23 mouse cellular contexts compared by ENCODE assay signal in genomic region chr7:110262661-110263060, GRCm38 (mm10). TPM values are rescaled to one million over a fixed set of nuclear protein-coding genes. Genes with fewer than 3 reads are reported as not detected.
DNase-seq lines count a peak whose midpoint lies in the region; ATAC-seq and TF ChIP-seq lines count a peak whose summit lies in the region.
"Had no signal": no experiment of that assay in that cellular context is flagged by ENCODE, and none has a peak within 500 bp of the region (broad histone marks: within the 10 kb centered on the region; RNA-seq: fewer than 3 reads in every experiment).

No protein-coding gene starts in this region.

- no peak for TF ChIP-seq RAD21 in CH12.LX (IDR thresholded peaks at IDR 0.05; ENCODE audit: low read depth, low read length)

- H3K4me3 ChIP-seq in lung, embryonic 15.5 days = no peak overlapping the region
- no peak overlapping the region for H3K4me3 ChIP-seq in lung, adult 2 months (replicated peaks; ENCODE audit: extremely low read depth, low read depth, low read length)
- H3K4me3 ChIP-seq in CH12.LX (replicated peaks in 1 of 3; ENCODE audit: low read depth in 2 of 3, low read length in 2 of 3, poor library complexity in 1 of 3) = no peak overlapping the region
- H3K4me3 ChIP-seq: embryonic facial prominence, embryonic 15.5 days; heart, adult 2 months; heart, embryonic 10.5 days; hindbrain, embryonic 12.5 days; hindbrain, embryonic 15.5 days had no signal

- H3K4me2 ChIP-seq in lung, embryonic 15.5 days = no peak overlapping the region; the same call in 1 of the 2 replicates
- peak overlapping the region; percentile 0; the same call in 1 of the 2 replicates for H3K4me2 ChIP-seq in CH12.LX (ENCODE audit: insufficient read depth, low read depth, poor library complexity, severe bottlenecking)
- H3K4me2 ChIP-seq: embryonic facial prominence, embryonic 15.5 days; hindbrain, embryonic 12.5 days; hindbrain, embryonic 15.5 days had no signal

- 0 out of 2 replicates have a peak, but pooled peaks have one; percentile 8 for ATAC-seq in lung, embryonic 15.5 days (ENCODE audit: borderline replicate concordance, extremely low read depth, low FRiP score, low TSS enrichment)
- ATAC-seq: activated CD4-positive, CD25-positive, alpha-beta regulatory T cell, adult 4 months; CD4-positive, CD25-positive, alpha-beta regulatory T cell, adult 4 months; forebrain, embryonic 14.5 days; forebrain, postnatal 0 days had no signal

- no peak for TF ChIP-seq EP300 in CH12.LX (IDR thresholded peaks at IDR 0.05; ENCODE audit: low read length)

- dilution Hi-C loops in CH12.LX (cut with MboI; ENCODE audit: extremely low pct_ligation_motif_present, extremely low pct_unique_long_range_greater_than_20kb, low sequenced_read_pairs) = no loop called here

- no peak overlapping the region for H3K9ac ChIP-seq in lung, embryonic 15.5 days
- no peak overlapping the region for H3K9ac ChIP-seq in CH12.LX (ENCODE audit: insufficient read depth, low read depth)
- H3K9ac ChIP-seq: embryonic facial prominence, embryonic 15.5 days; forebrain, postnatal 0 days; hindbrain, embryonic 12.5 days; hindbrain, embryonic 15.5 days had no signal

- 30% methylated on average over 1 of the region's 1 CpGs for WGBS in lung, embryonic 15.5 days
- 46% methylated on average over 1 of the region's 1 CpGs for WGBS in lung, adult 2 months

- no peak for TF ChIP-seq CTCF in lung, adult 2 months (IDR thresholded peaks at IDR 0.05; ENCODE audit: insufficient read depth, low read length)
- no peak for TF ChIP-seq CTCF in CH12.LX (conservative IDR thresholded peaks at IDR 0.05 in 1 of 2, IDR thresholded peaks at IDR 0.05 in 1 of 2; ENCODE audit: low read depth in 2 of 2, low read length in 2 of 2)

- DNase-seq in lung, postnatal 10 days = no peak
- peak; percentile 69 for DNase-seq in lung, postnatal 25 days (ENCODE audit: low spot score)
- no peak for DNase-seq in lung, adult 2 months
- no peak for DNase-seq in CH12.LX (ENCODE audit: extremely low read depth)
- DNase-seq in lung, postnatal 36 days = peak; percentile 53
- DNase-seq: adrenal gland, adult 8-10 months; adrenal gland, postnatal 25 days; cerebellum, adult 11-12 months; cerebellum, adult 8-10 months; cerebellum, postnatal 10 days; cerebellum, postnatal 36 days; embryo, embryonic 11 days; forebrain, postnatal 0 days; gastrocnemius, postnatal 25 days; heart, adult 2 months had no signal

- no peaks in the 10 kb centered on the region for H3K9me3 ChIP-seq in lung, embryonic 15.5 days
- H3K9me3 ChIP-seq in CH12.LX (replicated peaks; ENCODE audit: low read length) = no peaks in the 10 kb centered on the region
- H3K9me3 ChIP-seq: embryonic facial prominence, embryonic 15.5 days; heart, embryonic 10.5 days; hindbrain, embryonic 12.5 days; hindbrain, embryonic 15.5 days had no signal

- peaks cover 78% of the 10 kb centered on the region for H3K79me2 ChIP-seq in CH12.LX (replicated peaks; ENCODE audit: control insufficient read depth, extremely low read depth, insufficient read depth, poor library complexity, severe bottlenecking)

- in situ Hi-C loops in CH12.LX (cut with MboI; ENCODE audit: low pct_ligation_motif_present, low pct_unique_long_range_greater_than_20kb, low sequenced_read_pairs) = loop anchor here (10.0 kb wide), 1 partner anchor 98 kb away; no protein-coding TSS in a partner anchor

- H3K4me1 ChIP-seq in lung, embryonic 15.5 days = peaks cover 45% of the 10 kb centered on the region
- H3K4me1 ChIP-seq in lung, adult 2 months (ENCODE audit: control insufficient read depth, insufficient read depth, low read length) = peaks cover 36% of the 10 kb centered on the region
- H3K4me1 ChIP-seq in CH12.LX (ENCODE audit: control insufficient read depth in 1 of 2, insufficient read depth in 2 of 2) = peaks cover 42 to 92% of the 10 kb centered on the region in 2 experiments
- H3K4me1 ChIP-seq: hindbrain, embryonic 12.5 days; hindbrain, embryonic 15.5 days had no signal

- peak overlapping the region; percentile 38 for H3K27ac ChIP-seq in lung, embryonic 15.5 days
- peak overlapping the region; percentile 81 for H3K27ac ChIP-seq in CH12.LX (ENCODE audit: insufficient read depth, low read depth)
- H3K27ac ChIP-seq: embryonic facial prominence, embryonic 15.5 days; heart, adult 2 months; hindbrain, embryonic 12.5 days; hindbrain, embryonic 15.5 days had no signal

- no peaks in the 10 kb centered on the region for H3K36me3 ChIP-seq in lung, embryonic 15.5 days
- H3K36me3 ChIP-seq in CH12.LX (replicated peaks in 1 of 2; ENCODE audit: control insufficient read depth in 1 of 2, insufficient read depth in 1 of 2, low read length in 1 of 2) = peaks cover 45 to 85% of the 10 kb centered on the region in 2 experiments
- H3K36me3 ChIP-seq: hindbrain, embryonic 12.5 days; hindbrain, embryonic 15.5 days had no signal

- TF ChIP-seq POLR2A in lung, adult 2 months (IDR thresholded peaks at IDR 0.05; ENCODE audit: borderline replicate concordance, extremely low read depth, low read depth, low read length) = no peak
- TF ChIP-seq POLR2A in CH12.LX (IDR thresholded peaks at IDR 0.05; ENCODE audit: low read depth, low read length) = no peak

- H3K27me3 ChIP-seq in lung, embryonic 15.5 days = no peaks in the 10 kb centered on the region
- H3K27me3 ChIP-seq in CH12.LX (replicated peaks) = no peaks in the 10 kb centered on the region
- H3K27me3 ChIP-seq: embryonic facial prominence, embryonic 15.5 days; hindbrain, embryonic 12.5 days; hindbrain, embryonic 15.5 days had no signal

TF ChIP-seq in CH12.LX, 34 proteins besides CTCF, POLR2A, EP300 and RAD21:
- TF ChIP-seq CHD1 (IDR thresholded peaks at IDR 0.05; ENCODE audit: low read depth, low read length) = no peak
- no peak for TF ChIP-seq JUN (IDR thresholded peaks at IDR 0.05; ENCODE audit: insufficient read depth, low read depth, low read length)
- no peak for TF ChIP-seq ZMIZ1 (IDR thresholded peaks at IDR 0.05; ENCODE audit: low read depth, low read length)

RNA-seq across cellular contexts. Expression of gene Swap70, which starts 41.1 kb away (rescaled TPM):
- polyA plus RNA-seq in lung, embryonic 15.5 days (2015; fragmentation: Nextera tagmentation; extraction: Ambion mirVana) = 35.4 and 36.1 TPM in 2 replicates
- 38.2 and 39.7 TPM in 2 replicates for polyA plus RNA-seq in lung, adult 2 months (2012; rRNA removed)
- total RNA-seq in CH12.LX (2012; rRNA removed) (296 and 297 TPM in 2 replicates), CH12.LX (2014; rRNA removed) (398 and 409 TPM in 2 replicates)
- 370 and 388 TPM in 2 replicates for polyA plus RNA-seq in CH12.LX (2012; ENCODE audit: insufficient read length, low read depth)

Comparison
In these comparisons a context has a peak if more than half of its experiments do, and no peak if none do; other contexts are left out.
1. DNase-seq: peak in lung, postnatal 25 days (single experiment) and lung, postnatal 36 days (single experiment); none in lung, postnatal 10 days (single experiment), lung, adult 2 months (single experiment) and CH12.LX (single experiment).